Mouse (Mus musculus): ENCODE results near the gene Polr3c. TPM values are rescaled to one million over a fixed set of nuclear protein-coding genes. Genes with fewer than 3 reads are reported as not detected.

The Polr3c gene
- polyA plus RNA-seq, 1 experiment from 2014 or later, result 30.9 TPM

- H3K4me3 ChIP-seq, result no peak overlapping the region
- H3K9ac ChIP-seq, result no peak overlapping the region
- no peak for ATAC-seq
- H3K27ac ChIP-seq, result no peak overlapping the region
- H3K4me2 ChIP-seq, result no peak overlapping the region
- H3K27me3 ChIP-seq (replicated peaks), result no peaks in the 10 kb centered on the region
- WGBS (ENCODE audit: insufficient replicate concordance), result 49% methylated on average over 1 of the region's 1 CpGs
- H3K4me1 ChIP-seq, result peaks cover 28% of the 10 kb centered on the region
- no peaks in the 10 kb centered on the region for H3K9me3 ChIP-seq (replicated peaks)
- H3K36me3 ChIP-seq, result no peaks in the 10 kb centered on the region
Measured at GRCm38 (mm10) chr3:96737013-96737740, 9.7 kb upstream of the Polr3c start.

GRCm38 (mm10) chr3:96735200-96735599 is 7.8 kb upstream of the Polr3c start:
- peaks cover 37% of the 10 kb centered on the region for H3K4me1 ChIP-seq
- H3K27ac ChIP-seq, result no peak overlapping the region
- H3K36me3 ChIP-seq, result no peaks in the 10 kb centered on the region
- H3K4me2 ChIP-seq, result no peak overlapping the region
- H3K9ac ChIP-seq, result no peak overlapping the region
- ATAC-seq, result no peak
- H3K9me3 ChIP-seq (replicated peaks), result no peaks in the 10 kb centered on the region
- 81% methylated on average over 2 of the region's 2 CpGs for WGBS (ENCODE audit: insufficient replicate concordance)
- no peak overlapping the region for H3K4me3 ChIP-seq
- no peaks in the 10 kb centered on the region for H3K27me3 ChIP-seq (replicated peaks)

- Histone ChIP-seq H3K27ac (no peak overlapping the region), H3K4me2 (no peak overlapping the region), H3K9ac (no peak overlapping the region), H3K4me1 (peaks cover 47% of the 10 kb centered on the region), H3K4me3 (no peak overlapping the region), H3K9me3 (replicated peaks) (no peaks in the 10 kb centered on the region), H3K27me3 (replicated peaks) (no peaks in the 10 kb centered on the region), H3K36me3 (no peaks in the 10 kb centered on the region)
- WGBS (ENCODE audit: insufficient replicate concordance), result 79% methylated on average over 1 of the region's 1 CpGs
- ATAC-seq, result no peak
Measured at GRCm38 (mm10) chr3:96733984-96734383, 6.6 kb upstream of the Polr3c start.

- 44% methylated on average over 5 of the region's 5 CpGs for whole genome bisulfite sequencing (ENCODE audit: insufficient replicate concordance)
- H3K36me3 ChIP-seq, result no peaks in the 10 kb centered on the region
- no peak overlapping the region for H3K4me3 ChIP-seq
- H3K4me2 ChIP-seq, result no peak overlapping the region
- ATAC-seq, result no peak
- H3K9ac ChIP-seq, result no peak overlapping the region
- H3K27ac ChIP-seq, result no peak overlapping the region
- H3K9me3 ChIP-seq (replicated peaks), result no peaks in the 10 kb centered on the region
- no peaks in the 10 kb centered on the region for H3K27me3 ChIP-seq (replicated peaks)
- H3K4me1 ChIP-seq, result peaks cover 46% of the 10 kb centered on the region
Measured at GRCm38 (mm10) chr3:96730785-96731184, 3.4 kb upstream of the Polr3c start.

- H3K9ac ChIP-seq, result no peak overlapping the region
- H3K36me3 ChIP-seq, result peaks cover 11% of the 10 kb centered on the region
- H3K27ac ChIP-seq, result no peak overlapping the region
- 48% methylated on average over 3 of the region's 3 CpGs for WGBS (ENCODE audit: insufficient replicate concordance)
- ATAC-seq, result no peak
- no peaks in the 10 kb centered on the region for H3K27me3 ChIP-seq (replicated peaks)
- peaks cover 50% of the 10 kb centered on the region for H3K4me1 ChIP-seq
- no peak overlapping the region for H3K4me3 ChIP-seq
- no peaks in the 10 kb centered on the region for H3K9me3 ChIP-seq (replicated peaks)
- H3K4me2 ChIP-seq, result peak overlapping the region; percentile 87
Measured at GRCm38 (mm10) chr3:96729403-96729784, 2.0 kb upstream of the Polr3c start.

GRCm38 (mm10) chr3:96728634-96729402 is 1.4 kb upstream of the Polr3c start:
- Histone ChIP-seq H3K36me3 (peaks cover 15% of the 10 kb centered on the region), H3K27me3 (replicated peaks) (no peaks in the 10 kb centered on the region), H3K9ac (peak overlapping the region; percentile 86), H3K4me2 (peak overlapping the region; percentile 87), H3K9me3 (replicated peaks) (no peaks in the 10 kb centered on the region), H3K27ac (peak overlapping the region; percentile 87; the same call in 1 of the 2 replicates), H3K4me3 (peak overlapping the region; percentile 92), H3K4me1 (peaks cover 46% of the 10 kb centered on the region)
- ATAC-seq, result no peak
- WGBS (ENCODE audit: insufficient replicate concordance), result 50% methylated on average over 7 of the region's 7 CpGs

GRCm38 (mm10) chr3:96727828-96728633 is 603 bp upstream of the Polr3c start:
- under 1% methylated on average over 42 of the region's 42 CpGs for WGBS (ENCODE audit: insufficient replicate concordance)
- Histone ChIP-seq H3K4me2 (peak overlapping the region; percentile 87), H3K27ac (peak overlapping the region; percentile 87), H3K4me1 (peaks cover 48% of the 10 kb centered on the region), H3K27me3 (replicated peaks) (no peaks in the 10 kb centered on the region), H3K9ac (peak overlapping the region; percentile 86), H3K36me3 (peaks cover 23% of the 10 kb centered on the region), H3K4me3 (peak overlapping the region; percentile 92), H3K9me3 (replicated peaks) (no peaks in the 10 kb centered on the region)
- peak; percentile 36 for ATAC-seq

- 0 out of 2 replicates have a peak, but pooled peaks have one; percentile 20 for ATAC-seq
- Histone ChIP-seq H3K27ac (no peak overlapping the region), H3K4me1 (peaks cover 25% of the 10 kb centered on the region), H3K9ac (no peak overlapping the region), H3K4me3 (no peak overlapping the region), H3K9me3 (replicated peaks) (no peaks in the 10 kb centered on the region), H3K4me2 (no peak overlapping the region), H3K36me3 (peaks cover 93% of the 10 kb centered on the region), H3K27me3 (replicated peaks) (no peaks in the 10 kb centered on the region)
- 63% methylated on average over 14 of the region's 14 CpGs for whole genome bisulfite sequencing (ENCODE audit: insufficient replicate concordance)
Measured at GRCm38 (mm10) chr3:96719173-96719572, 8.3 kb downstream of the Polr3c start.

- Histone ChIP-seq H3K4me2 (no peak overlapping the region), H3K9ac (no peak overlapping the region), H3K9me3 (replicated peaks) (no peaks in the 10 kb centered on the region), H3K27me3 (replicated peaks) (no peaks in the 10 kb centered on the region), H3K4me3 (no peak overlapping the region), H3K4me1 (peaks cover 7% of the 10 kb centered on the region; the same call in 1 of the 2 replicates), H3K36me3 (peaks cover 93% of the 10 kb centered on the region), H3K27ac (no peak overlapping the region)
- ATAC-seq, result no peak
- 32% methylated on average over 2 of the region's 2 CpGs for WGBS (ENCODE audit: insufficient replicate concordance)
Measured at GRCm38 (mm10) chr3:96715854-96716253, 11.6 kb downstream of the Polr3c start.

- peaks cover 92% of the 10 kb centered on the region for H3K36me3 ChIP-seq
- H3K4me3 ChIP-seq, result no peak overlapping the region
- peaks cover 7% of the 10 kb centered on the region; the same call in 1 of the 2 replicates for H3K4me1 ChIP-seq
- H3K27ac ChIP-seq, result no peak overlapping the region
- no peaks in the 10 kb centered on the region for H3K9me3 ChIP-seq (replicated peaks)
- ATAC-seq, result no peak
- H3K9ac ChIP-seq, result no peak overlapping the region
- WGBS (ENCODE audit: insufficient replicate concordance), result 78% methylated on average over 5 of the region's 5 CpGs
- no peaks in the 10 kb centered on the region for H3K27me3 ChIP-seq (replicated peaks)
- H3K4me2 ChIP-seq, result no peak overlapping the region
Measured at GRCm38 (mm10) chr3:96714286-96714685, 13.1 kb downstream of the Polr3c start.

- Histone ChIP-seq H3K4me2 (peak overlapping the region; percentile 81), H3K27me3 (replicated peaks) (peaks cover 27% of the 10 kb centered on the region), H3K36me3 (peaks cover 56% of the 10 kb centered on the region), H3K27ac (no peak overlapping the region), H3K9me3 (replicated peaks) (no peaks in the 10 kb centered on the region), H3K9ac (no peak overlapping the region), H3K4me3 (peak overlapping the region; percentile 58), H3K4me1 (peaks cover 12% of the 10 kb centered on the region)
- ATAC-seq, result peak; percentile 11; the same call in 1 of the 2 replicates
- 48% methylated on average over 2 of the region's 2 CpGs for WGBS (ENCODE audit: insufficient replicate concordance)
Measured at GRCm38 (mm10) chr3:96708684-96709064, 18.8 kb downstream of the Polr3c start.
